Mouse (Mus musculus) stomach, embryonic 14.5 days (tissue): ENCODE data around the gene Evx2. TPM values are rescaled to one million over a fixed set of nuclear protein-coding genes. Genes with fewer than 3 reads are reported as not detected.

Source experiments
- ATAC-seq: fragments of 200-750 bp; cut with Nextera tagmentation; 2 replicates; pipeline ENCODE4 v1.8.0; 2017; ENCODE audit warnings: low read depth, moderate TSS enrichment; ENCODE audit not compliant: insufficient number of reproducible peaks, insufficient read depth, low FRiP score
- H3K27ac ChIP-seq: fragments of 300-500 bp; sonication (generic); 2 replicates; pipeline ENCODE4 v1.5.1; 2014; ENCODE audit warnings: mild to moderate bottlenecking, low read length, moderate library complexity, mixed read lengths
- H3K27me3 ChIP-seq: fragments of 300-500 bp; sonication (generic); 2 replicates; pipeline ENCODE4 v1.6.1; 2014; ENCODE audit warnings: low read length, control low read depth, mixed read lengths; ENCODE audit not compliant: control insufficient read depth, insufficient read depth
- H3K36me3 ChIP-seq: fragments of 300-500 bp; sonication (generic); 2 replicates; pipeline ENCODE4 v1.6.1; 2014; ENCODE audit warnings: mild to moderate bottlenecking, control low read depth, low read length, moderate library complexity, mixed read lengths; ENCODE audit not compliant: control insufficient read depth, insufficient read depth
- H3K4me1 ChIP-seq: fragments of 300-500 bp; sonication (generic); 2 replicates; pipeline ENCODE4 v1.6.1; 2014; ENCODE audit warnings: low read length, control low read depth, mixed read lengths; ENCODE audit not compliant: control insufficient read depth, insufficient read depth
- H3K4me2 ChIP-seq: fragments of 300-500 bp; sonication (generic); replicated peaks from 2 replicates; pipeline ENCODE4 v1.6.1; 2014; ENCODE audit warnings: low read depth, low read length, control low read depth
- H3K4me3 ChIP-seq: fragments of 300-500 bp; sonication (generic); 2 replicates; pipeline ENCODE4 v1.5.1; 2014; ENCODE audit warnings: low read depth, low read length, control low read depth
- H3K9ac ChIP-seq: fragments of 300-500 bp; sonication (generic); replicated peaks from 2 replicates; pipeline ENCODE4 v1.6.1; 2014; ENCODE audit warnings: low read depth, mild to moderate bottlenecking, control low read depth, low read length, moderate library complexity, mixed read lengths
- H3K9me3 ChIP-seq: fragments of 300-500 bp; sonication (generic); 2 replicates; pipeline ENCODE4 v1.6.1; 2016; ENCODE audit warnings: low read depth, low read length, control low read depth; ENCODE audit not compliant: control insufficient read depth
- WGBS: fragments of 180-500 bp; shearing (Covaris S2); extraction: QIAGEN DNeasy Blood & Tissue Kit; methylation state at CpG from one replicate; pipeline ENCODE4 v1.1.7; 2014; 5-methylcytosine and 5-hydroxymethylcytosine counted together
- polyA plus RNA-seq: library from polyadenylated mRNA; unstranded; fragments of >200 nt; fragmentation: Nextera tagmentation; extraction: Ambion mirVana; gene quantifications from 2 replicates; pipeline ENCODE4 v1.2.1, GENCODE M21; 2014

The Evx2 gene
- polyA plus RNA-seq, 1 experiment from 2014 or later = not detected

GRCm38 (mm10) chr2:74655821-74656631 is 3.3 kb downstream of the Evx2 start:
- Histone ChIP-seq H3K4me3 (peak overlapping the region; percentile 26), H3K4me1 (peaks cover 3% of the 10 kb centered on the region; the same call in 1 of the 2 replicates), H3K36me3 (no peaks in the 10 kb centered on the region), H3K4me2 (peak overlapping the region; percentile 47), H3K9ac (no peak overlapping the region), H3K27me3 (peaks cover 59% of the 10 kb centered on the region), H3K9me3 (no peaks in the 10 kb centered on the region), H3K27ac (no peak overlapping the region)
- WGBS = under 1% methylated on average over 65 of the region's 69 CpGs
- ATAC-seq = no peak

GRCm38 (mm10) chr2:74655420-74655781 is 4.0 kb downstream of the Evx2 start:
- WGBS = 2% methylated on average over 44 of the region's 47 CpGs
- no peaks in the 10 kb centered on the region for H3K36me3 ChIP-seq
- ATAC-seq = no peak
- peaks cover 3% of the 10 kb centered on the region; the same call in 1 of the 2 replicates for H3K4me1 ChIP-seq
- H3K27ac ChIP-seq = no peak overlapping the region
- peak overlapping the region; percentile 26 for H3K4me3 ChIP-seq
- H3K27me3 ChIP-seq = peaks cover 59% of the 10 kb centered on the region
- no peaks in the 10 kb centered on the region for H3K9me3 ChIP-seq
- H3K9ac ChIP-seq = no peak overlapping the region
- H3K4me2 ChIP-seq = peak overlapping the region; percentile 47

GRCm38 (mm10) chr2:74654743-74655419 is 4.5 kb downstream of the Evx2 start:
- Histone ChIP-seq H3K4me2 (no peak overlapping the region), H3K27me3 (peaks cover 59% of the 10 kb centered on the region), H3K9ac (no peak overlapping the region), H3K4me3 (no peak overlapping the region), H3K27ac (no peak overlapping the region), H3K9me3 (no peaks in the 10 kb centered on the region), H3K36me3 (no peaks in the 10 kb centered on the region), H3K4me1 (peaks cover 3% of the 10 kb centered on the region; the same call in 1 of the 2 replicates)
- WGBS = 5% methylated on average over 19 of the region's 20 CpGs
- no peak for ATAC-seq

- Histone ChIP-seq H3K27ac (no peak overlapping the region), H3K4me2 (no peak overlapping the region), H3K36me3 (no peaks in the 10 kb centered on the region), H3K4me3 (no peak overlapping the region), H3K4me1 (peaks cover 3% of the 10 kb centered on the region; the same call in 1 of the 2 replicates), H3K9me3 (no peaks in the 10 kb centered on the region), H3K9ac (no peak overlapping the region), H3K27me3 (peaks cover 58% of the 10 kb centered on the region)
- 11% methylated on average over 17 of the region's 17 CpGs for WGBS
- ATAC-seq = no peak
Measured at GRCm38 (mm10) chr2:74653781-74654535, 5.4 kb downstream of the Evx2 start.

- no peak overlapping the region for H3K4me3 ChIP-seq
- H3K27ac ChIP-seq = no peak overlapping the region
- H3K4me2 ChIP-seq = no peak overlapping the region
- WGBS = 38% methylated on average over 2 of the region's 2 CpGs
- H3K36me3 ChIP-seq = no peaks in the 10 kb centered on the region
- H3K4me1 ChIP-seq = peaks cover 3% of the 10 kb centered on the region; the same call in 1 of the 2 replicates
- H3K9ac ChIP-seq = no peak overlapping the region
- H3K27me3 ChIP-seq = peaks cover 58% of the 10 kb centered on the region
- H3K9me3 ChIP-seq = no peaks in the 10 kb centered on the region
- ATAC-seq = no peak
Measured at GRCm38 (mm10) chr2:74652996-74653340, 6.4 kb downstream of the Evx2 start.

GRCm38 (mm10) chr2:74647082-74647864 is 12.1 kb downstream of the Evx2 start:
- WGBS = 15% methylated on average over 7 of the region's 7 CpGs
- H3K36me3 ChIP-seq = no peaks in the 10 kb centered on the region
- no peak overlapping the region for H3K9ac ChIP-seq
- H3K27ac ChIP-seq = no peak overlapping the region
- H3K9me3 ChIP-seq = no peaks in the 10 kb centered on the region
- ATAC-seq = no peak
- H3K4me2 ChIP-seq = no peak overlapping the region
- no peaks in the 10 kb centered on the region for H3K4me1 ChIP-seq
- H3K27me3 ChIP-seq = peaks cover 42% of the 10 kb centered on the region
- no peak overlapping the region for H3K4me3 ChIP-seq

GRCm38 (mm10) chr2:74645631-74646030 is 13.7 kb downstream of the Evx2 start:
- H3K36me3 ChIP-seq = no peaks in the 10 kb centered on the region
- no peak overlapping the region for H3K4me3 ChIP-seq
- H3K9ac ChIP-seq = no peak overlapping the region
- no peak overlapping the region for H3K27ac ChIP-seq
- no peak overlapping the region for H3K4me2 ChIP-seq
- 79% methylated on average over 3 of the region's 3 CpGs for WGBS
- ATAC-seq = no peak
- H3K4me1 ChIP-seq = no peaks in the 10 kb centered on the region
- H3K27me3 ChIP-seq = peaks cover 29% of the 10 kb centered on the region
- H3K9me3 ChIP-seq = no peaks in the 10 kb centered on the region

- Histone ChIP-seq H3K4me3 (no peak overlapping the region), H3K4me1 (no peaks in the 10 kb centered on the region), H3K27ac (no peak overlapping the region), H3K36me3 (no peaks in the 10 kb centered on the region), H3K9ac (no peak overlapping the region), H3K4me2 (no peak overlapping the region), H3K27me3 (peaks cover 10% of the 10 kb centered on the region), H3K9me3 (no peaks in the 10 kb centered on the region)
- WGBS = 64% methylated on average over 5 of the region's 5 CpGs
- no peak for ATAC-seq
Measured at GRCm38 (mm10) chr2:74642431-74642830, 16.9 kb downstream of the Evx2 start.
